Mouse (Mus musculus) spleen, adult 18-20 months (tissue): Measurements from ENCODE around the gene Olfr543.

ENCODE experiments used
- DNase-seq, 2 experiments: peaks; one replicate each; pipeline ENCODE4 v3.0.0; 2022; ENCODE audit warnings: mixed read lengths in 2 of 2

The Olfr543 gene

GRCm38 (mm10) chr7:102472675-102473074 lies 8.8 kb downstream of the Olfr543 start:
- DNase-seq, result no peak

GRCm38 (mm10) chr7:102467566-102467965 lies 13.9 kb downstream of the Olfr543 start:
- DNase-seq, result no peak

GRCm38 (mm10) chr7:102458618-102459380 lies 22.7 kb downstream of the Olfr543 start:
- no peak for DNase-seq

GRCm38 (mm10) chr7:102446438-102446837 lies 35.0 kb downstream of the Olfr543 start:
- no peak for DNase-seq

GRCm38 (mm10) chr7:102444301-102444700 lies 37.2 kb downstream of the Olfr543 start:
- DNase-seq, result no peak

- DNase-seq, result no peak
These were observed 39.0 kb downstream of the Olfr543 start for GRCm38 (mm10) chr7:102442432-102442831.

GRCm38 (mm10) chr7:102441657-102442391 lies 39.7 kb downstream of the Olfr543 start, which contains the start of gene Rrm1:
Gene Rrm1 (plus strand): TSS chr7:102441695.
- DNase-seq, result peak; percentile 87 to 89

GRCm38 (mm10) chr7:102440822-102441656 lies 40.4 kb downstream of the Olfr543 start:
- DNase-seq, result no peak

- no peak for DNase-seq
These were observed 47.1 kb downstream of the Olfr543 start for GRCm38 (mm10) chr7:102434344-102434743.
